23 mouse cellular contexts compared by ENCODE assay signal in genomic region chr10:78417888-78418287, GRCm38 (mm10). TPM values are rescaled to one million over a fixed set of nuclear protein-coding genes. Genes with fewer than 3 reads are reported as not detected.
DNase-seq lines count a peak whose midpoint lies in the region; ATAC-seq lines count a peak whose summit lies in the region.
"Had no signal": no experiment of that assay in that cellular context is flagged by ENCODE, and none has a peak within 500 bp of the region (broad histone marks: within the 10 kb centered on the region; RNA-seq: fewer than 3 reads in every experiment).

No protein-coding gene starts in this region.

- WGBS in embryonic facial prominence, embryonic 13.5 days: 42% methylated on average over 5 of the region's 5 CpGs
- 57% methylated on average over 5 of the region's 5 CpGs for WGBS in embryonic facial prominence, embryonic 10.5 days

- H3K4me3 ChIP-seq in embryonic facial prominence, embryonic 13.5 days: no peak overlapping the region
- no peak overlapping the region for H3K4me3 ChIP-seq in embryonic facial prominence, embryonic 10.5 days
- H3K4me3 ChIP-seq: embryonic facial prominence, embryonic 12.5 days; forebrain, embryonic 10.5 days; heart, embryonic 12.5 days; intestine, embryonic 15.5 days; layer of hippocampus, adult 2 months; limb, embryonic 13.5 days; liver, embryonic 15.5 days; midbrain, embryonic 15.5 days; stomach, embryonic 15.5 days had no signal

- H3K9ac ChIP-seq in embryonic facial prominence, embryonic 13.5 days: no peak overlapping the region
- H3K9ac ChIP-seq: embryonic facial prominence, embryonic 12.5 days; heart, embryonic 12.5 days; hindbrain, embryonic 14.5 days; intestine, embryonic 15.5 days; limb, embryonic 13.5 days; liver, embryonic 15.5 days; midbrain, embryonic 15.5 days; stomach, embryonic 15.5 days had no signal

- no peak overlapping the region for H3K4me2 ChIP-seq in embryonic facial prominence, embryonic 13.5 days
- H3K4me2 ChIP-seq: embryonic facial prominence, embryonic 12.5 days; heart, embryonic 12.5 days; hindbrain, embryonic 14.5 days; intestine, embryonic 15.5 days; limb, embryonic 13.5 days; liver, embryonic 15.5 days; midbrain, embryonic 15.5 days; stomach, embryonic 15.5 days had no signal

- H3K27me3 ChIP-seq in embryonic facial prominence, embryonic 13.5 days: no peaks in the 10 kb centered on the region
- no peaks in the 10 kb centered on the region for H3K27me3 ChIP-seq in embryonic facial prominence, embryonic 10.5 days (replicated peaks; ENCODE audit: low read depth, poor library complexity, severe bottlenecking)
- H3K27me3 ChIP-seq: embryonic facial prominence, embryonic 12.5 days; heart, embryonic 12.5 days; intestine, embryonic 15.5 days; limb, embryonic 13.5 days; liver, embryonic 15.5 days; midbrain, embryonic 15.5 days; stomach, embryonic 15.5 days had no signal

- no peaks in the 10 kb centered on the region for H3K36me3 ChIP-seq in embryonic facial prominence, embryonic 13.5 days
- H3K36me3 ChIP-seq in embryonic facial prominence, embryonic 10.5 days (replicated peaks): no peaks in the 10 kb centered on the region
- H3K36me3 ChIP-seq: embryonic facial prominence, embryonic 12.5 days; forebrain, embryonic 10.5 days; G1E; heart, embryonic 12.5 days; intestine, embryonic 15.5 days; limb, embryonic 13.5 days; liver, embryonic 15.5 days; midbrain, embryonic 15.5 days; stomach, embryonic 15.5 days had no signal

- H3K4me1 ChIP-seq in embryonic facial prominence, embryonic 13.5 days: peaks cover 4% of the 10 kb centered on the region; the same call in 1 of the 2 replicates
- H3K4me1 ChIP-seq in embryonic facial prominence, embryonic 10.5 days: peaks cover 5% of the 10 kb centered on the region
- H3K4me1 ChIP-seq: embryonic facial prominence, embryonic 12.5 days; heart, embryonic 12.5 days; intestine, embryonic 15.5 days; limb, embryonic 13.5 days; midbrain, embryonic 15.5 days had no signal

- no peak for ATAC-seq in embryonic facial prominence, embryonic 13.5 days (ENCODE audit: insufficient number of reproducible peaks, insufficient read depth, low FRiP score, low TSS enrichment, low read depth)
- ATAC-seq: intestine, embryonic 15.5 days; lung, postnatal 0 days; midbrain, embryonic 15.5 days had no signal

- H3K27ac ChIP-seq in embryonic facial prominence, embryonic 13.5 days: 0 out of 2 replicates have a peak overlapping the region, but pooled peaks have one; percentile 16
- H3K27ac ChIP-seq in embryonic facial prominence, embryonic 10.5 days (replicated peaks): no peak overlapping the region
- H3K27ac ChIP-seq: embryonic facial prominence, embryonic 12.5 days; forebrain, embryonic 10.5 days; hindbrain, embryonic 14.5 days; intestine, embryonic 15.5 days; kidney, postnatal 0 days; layer of hippocampus, adult 2 months; limb, embryonic 13.5 days; liver, embryonic 15.5 days; midbrain, embryonic 15.5 days; stomach, embryonic 15.5 days had no signal

- no peak for DNase-seq in embryonic facial prominence, embryonic 10.5 days (ENCODE audit: low spot score)
- DNase-seq in 3134 (ENCODE audit: extremely low read depth, insufficient read length, low spot score): peak; percentile 45
- peak; percentile 29 for DNase-seq in Muller cell, postnatal 12 days (ENCODE audit: inconsistent ontology term)
- DNase-seq in adrenal gland, postnatal 36 days: peak; percentile 71 to 79
- DNase-seq in cerebellum, adult 8-10 months: no peak
- DNase-seq in lung, postnatal 25 days (ENCODE audit: low spot score): no peak
- DNase-seq in layer of hippocampus, postnatal 36 days: no peak
- DNase-seq: B cell, adult 2 months; cerebellum, adult 11 months had no signal

- no peaks in the 10 kb centered on the region for H3K9me3 ChIP-seq in embryonic facial prominence, embryonic 13.5 days
- H3K9me3 ChIP-seq in embryonic facial prominence, embryonic 10.5 days: no peaks in the 10 kb centered on the region
- H3K9me3 ChIP-seq: embryonic facial prominence, embryonic 12.5 days; forebrain, embryonic 10.5 days; G1E; heart, embryonic 12.5 days; intestine, embryonic 15.5 days; limb, embryonic 13.5 days; liver, embryonic 15.5 days; midbrain, embryonic 15.5 days; stomach, embryonic 15.5 days had no signal

RNA-seq across cellular contexts. Expression of gene Rrp1, which starts 5.0 kb away (rescaled TPM):
- 322 and 364 TPM in 2 replicates for polyA plus RNA-seq in embryonic facial prominence, embryonic 13.5 days (2015; fragmentation: Nextera tagmentation; extraction: Ambion mirVana)
- 358 and 365 TPM in 2 replicates for polyA plus RNA-seq in embryonic facial prominence, embryonic 10.5 days (2016; fragmentation: Nextera tagmentation; extraction: Ambion mirVana)
- 100 to 1,000 TPM; 243 to 258 TPM for total RNA-seq in adrenal gland, postnatal 36 days (2021)
- total RNA-seq in layer of hippocampus, postnatal 36 days (2021): 100 to 1,000 TPM; 337 to 355 TPM

RNA-seq across cellular contexts. Expression of gene Cstb, which starts 7.6 kb away (rescaled TPM):
- polyA plus RNA-seq in embryonic facial prominence, embryonic 13.5 days (2015; fragmentation: Nextera tagmentation; extraction: Ambion mirVana): 222 and 253 TPM in 2 replicates
- polyA plus RNA-seq in embryonic facial prominence, embryonic 10.5 days (2016; fragmentation: Nextera tagmentation; extraction: Ambion mirVana): 142 and 149 TPM in 2 replicates
- 100 to 1,000 TPM; 268 to 380 TPM for total RNA-seq in adrenal gland, postnatal 36 days (2021)
- total RNA-seq in layer of hippocampus, postnatal 36 days (2021): 10 to 100 TPM; 33.5 to 35.0 TPM

RNA-seq across cellular contexts. Expression of gene Pdxk, which starts 46.9 kb away (rescaled TPM):
- polyA plus RNA-seq in embryonic facial prominence, embryonic 13.5 days (2015; fragmentation: Nextera tagmentation; extraction: Ambion mirVana): 12.6 and 13.1 TPM in 2 replicates
- polyA plus RNA-seq in embryonic facial prominence, embryonic 10.5 days (2016; fragmentation: Nextera tagmentation; extraction: Ambion mirVana): 11.9 and 13.2 TPM in 2 replicates
- 10 to 100 TPM; 26.4 to 27.3 TPM for total RNA-seq in adrenal gland, postnatal 36 days (2021)
- 100 to 1,000 TPM in 1 of 2 experiments, 10 to 100 TPM in 1; 93.3 to 102 TPM for total RNA-seq in layer of hippocampus, postnatal 36 days (2021)

Comparison
In these comparisons a context has a peak if more than half of its experiments do, and no peak if none do; other contexts are left out.
1. DNase-seq: peak in 3134 (single experiment), Muller cell, postnatal 12 days (single experiment) and adrenal gland, postnatal 36 days (2 of 2); none in embryonic facial prominence, embryonic 10.5 days (single experiment), cerebellum, adult 8-10 months (single experiment), lung, postnatal 25 days (single experiment) and layer of hippocampus, postnatal 36 days (0 of 2).
2. RNA of gene Cstb, which starts 7.6 kb away (total RNA-seq): 268 to 380 TPM in adrenal gland, postnatal 36 days; 33.5 to 35.0 TPM in layer of hippocampus, postnatal 36 days; every median in the first group is over 4 times any median in the second.